ENCODE assay signal across 8 mouse cellular contexts in the genomic region with DNA sequence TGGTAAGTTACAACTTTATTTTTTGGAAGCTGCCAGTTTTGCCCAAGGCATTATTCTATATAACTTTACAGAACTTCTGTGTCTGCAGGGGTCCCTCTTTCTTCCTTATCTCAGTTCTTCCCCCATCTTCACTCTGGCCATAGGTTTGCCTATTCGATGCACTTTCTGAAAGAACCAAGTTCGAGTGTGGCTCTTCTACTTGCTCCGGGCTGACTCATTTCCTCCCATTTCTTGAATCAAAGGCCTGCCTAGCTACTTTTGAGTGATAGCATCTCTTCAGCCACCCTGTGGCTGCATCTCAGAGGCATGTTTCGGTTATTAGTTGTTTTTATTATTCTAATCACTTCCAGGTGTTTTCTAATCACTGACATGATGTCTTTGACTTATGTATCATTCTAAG. TPM values are rescaled to one million over a fixed set of nuclear protein-coding genes. Genes with fewer than 3 reads are reported as not detected.
DNase-seq lines count a peak whose midpoint lies in the region; ATAC-seq and TF ChIP-seq lines count a peak whose summit lies in the region.

No protein-coding gene starts in this region.

- H3K9me3 ChIP-seq in forebrain, embryonic 14.5 days (replicated peaks; ENCODE audit: control insufficient read depth, low read length): no peaks in the 10 kb centered on the region
- no peaks in the 10 kb centered on the region for H3K9me3 ChIP-seq in limb, embryonic 15.5 days

- no peaks in the 10 kb centered on the region; the same call in 1 of the 2 replicates for H3K4me1 ChIP-seq in forebrain, embryonic 14.5 days (ENCODE audit: control insufficient read depth, insufficient read depth, low read length)
- H3K4me1 ChIP-seq in limb, embryonic 15.5 days: peaks cover 18% of the 10 kb centered on the region

- H3K27ac ChIP-seq in forebrain, embryonic 14.5 days (ENCODE audit: low read depth, low read length): no peak overlapping the region
- no peak overlapping the region for H3K27ac ChIP-seq in limb, embryonic 15.5 days
- no peak overlapping the region for H3K27ac ChIP-seq in left cerebral cortex, adult 2 months

- no peaks in the 10 kb centered on the region for H3K27me3 ChIP-seq in forebrain, embryonic 14.5 days (replicated peaks; ENCODE audit: control insufficient read depth, insufficient read depth, low read length)
- no peaks in the 10 kb centered on the region for H3K27me3 ChIP-seq in limb, embryonic 15.5 days

- 60% methylated on average over 4 of the region's 4 CpGs for WGBS in forebrain, embryonic 14.5 days
- WGBS in limb, embryonic 15.5 days: 27% methylated on average over 4 of the region's 4 CpGs

- no peak overlapping the region for H3K9ac ChIP-seq in forebrain, embryonic 14.5 days (ENCODE audit: low read length)
- H3K9ac ChIP-seq in limb, embryonic 15.5 days: peak overlapping the region; percentile 98; the same call in 1 of the 2 replicates

- peak; percentile 32 for DNase-seq in urinary bladder, postnatal 14 days (ENCODE audit: low spot score)
- DNase-seq in urinary bladder, postnatal 10 days (ENCODE audit: low spot score): no peak
- DNase-seq in forebrain, embryonic 14.5 days (ENCODE audit: low spot score): no peak
- no peak for DNase-seq in retina, embryonic 14.5 days (ENCODE audit: low spot score)
- no peak for DNase-seq in layer of hippocampus, postnatal 36 days
- no peak for DNase-seq in left cerebral cortex, adult 2 months (ENCODE audit: extremely low spot score in 1 of 2, low spot score in 2 of 2)

- intact Hi-C loops in left cerebral cortex, adult 2 months (cut with DNase I): no loop called here

- H3K36me3 ChIP-seq in forebrain, embryonic 14.5 days (ENCODE audit: control insufficient read depth, insufficient read depth, low read length): no peaks in the 10 kb centered on the region
- 0 out of 2 replicates have a peak, but pooled peaks cover 3% of the 10 kb centered on the region for H3K36me3 ChIP-seq in limb, embryonic 15.5 days

- H3K4me2 ChIP-seq in forebrain, embryonic 14.5 days (ENCODE audit: low read length): peak overlapping the region; percentile 79
- H3K4me2 ChIP-seq in limb, embryonic 15.5 days: peak overlapping the region; percentile 63

- no peak overlapping the region for H3K4me3 ChIP-seq in forebrain, embryonic 14.5 days (ENCODE audit: low read depth, low read length)
- H3K4me3 ChIP-seq in limb, embryonic 15.5 days: peak overlapping the region; percentile 74
- H3K4me3 ChIP-seq in left cerebral cortex, adult 2 months: no peak overlapping the region; the same call in 1 of the 2 replicates

- no peak for ATAC-seq in forebrain, embryonic 14.5 days
- ATAC-seq in limb, embryonic 15.5 days (ENCODE audit: insufficient number of reproducible peaks, low FRiP score, low TSS enrichment, low read depth): no peak
- ATAC-seq in granulocyte monocyte progenitor cell, adult 5-6 weeks (replicated peaks; ENCODE audit: poor library complexity, severe bottlenecking): no peak

- TF ChIP-seq CTCF in left cerebral cortex, adult 2 months (IDR thresholded peaks at IDR 0.05): no peak

RNA-seq across cellular contexts. Expression of a gene that starts 1.1 kb away (rescaled TPM):
- polyA plus RNA-seq in forebrain, embryonic 14.5 days (2014; fragmentation: Nextera tagmentation; extraction: Ambion mirVana): 4.7 and 5.0 TPM in 2 replicates
- 48.5 and 50.3 TPM in 2 replicates for polyA plus RNA-seq in limb, embryonic 15.5 days (2015; fragmentation: Nextera tagmentation; extraction: Ambion mirVana)
- 1 to 10 TPM; 2.9 to 3.0 TPM for total RNA-seq in layer of hippocampus, postnatal 36 days (2021)
- total RNA-seq in granulocyte monocyte progenitor cell, adult 5-6 weeks (2014; fragmentation: Nextera tagmentation): 16.0 and 16.2 TPM in 2 replicates
- total RNA-seq in granulocyte monocyte progenitor cell, adult 5-6 weeks (2017): 15.3 and 17.1 TPM in 2 replicates
- 1 to 10 TPM; 3.4 to 4.0 TPM for total RNA-seq in left cerebral cortex, adult 2 months (2021)

RNA-seq across cellular contexts. Expression of a gene that starts 43.8 kb away (rescaled TPM):
- not detected in 2 replicates for polyA plus RNA-seq in forebrain, embryonic 14.5 days (2014; fragmentation: Nextera tagmentation; extraction: Ambion mirVana)
- polyA plus RNA-seq in limb, embryonic 15.5 days (2015; fragmentation: Nextera tagmentation; extraction: Ambion mirVana): not detected in 2 replicates
- total RNA-seq in layer of hippocampus, postnatal 36 days (2021): not detected
- total RNA-seq in granulocyte monocyte progenitor cell, adult 5-6 weeks (2014; fragmentation: Nextera tagmentation): not detected in 2 replicates
- not detected in 2 replicates for total RNA-seq in granulocyte monocyte progenitor cell, adult 5-6 weeks (2017)
- total RNA-seq in left cerebral cortex, adult 2 months (2021): not detected
